Mouse (Mus musculus): ENCODE measurements at regions not wholly inside any gene's neighbourhood (a gene's known extent, or its start where the extent isn't known, plus 50 kb on each side); places are given as distances from the start of the nearest gene placed in this dataset.
A peak's percentile ranks its signal among the peaks of the same experiment; 100 is the strongest.

- 83% methylated on average over 8 of the region's 8 CpGs for WGBS
Measured at GRCm38 (mm10) chr4:32126828-32127227, 111.8 kb upstream of the Bach2 start.

DNA sequence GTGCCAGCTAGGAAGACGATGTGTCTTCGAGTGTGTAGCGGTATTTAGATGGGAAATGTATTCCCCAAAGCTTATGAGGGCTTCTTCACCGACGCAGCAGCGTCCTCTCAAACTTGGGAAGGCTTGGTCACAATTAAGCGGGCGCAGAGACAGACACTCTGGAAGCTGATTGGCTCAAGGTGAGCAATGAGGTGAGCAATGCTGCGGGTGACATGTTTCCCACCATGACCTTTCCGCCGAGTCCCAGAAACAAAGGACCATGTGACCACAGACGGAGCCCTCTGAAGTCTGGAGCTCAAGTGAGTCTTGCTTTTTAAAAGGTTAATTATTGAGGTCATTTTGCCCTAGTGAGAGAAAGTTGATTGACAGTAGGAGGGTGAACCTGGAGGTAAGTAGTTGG is 108.0 kb upstream of the Bach2 start:
- Histone ChIP-seq H3K4me3 (replicated peaks) (no peak overlapping the region), H3K4me1 (no peaks in the 10 kb centered on the region), H3K36me3 (no peaks in the 10 kb centered on the region), H3K9ac (no peak overlapping the region), H3K9me3 (no peaks in the 10 kb centered on the region), H3K27me3 (replicated peaks) (no peaks in the 10 kb centered on the region), H3K4me2 (no peak overlapping the region), H3K27ac (no peak overlapping the region)
- WGBS, result 78% methylated on average over 12 of the region's 12 CpGs
- no peak for ATAC-seq (ENCODE audit: insufficient read depth, low FRiP score, low read depth)

More at GRCm38 (mm10) chr4:32126828-32127227, 111.8 kb upstream of the Bach2 start:
- H3K36me3 ChIP-seq, result no peaks in the 10 kb centered on the region
- H3K4me1 ChIP-seq, result no peaks in the 10 kb centered on the region
- H3K27me3 ChIP-seq (replicated peaks), result no peaks in the 10 kb centered on the region
- H3K9me3 ChIP-seq, result no peaks in the 10 kb centered on the region
- no peak overlapping the region for H3K9ac ChIP-seq
- no peak overlapping the region for H3K4me3 ChIP-seq (replicated peaks)
- H3K27ac ChIP-seq, result no peak overlapping the region
- no peak overlapping the region for H3K4me2 ChIP-seq
- ATAC-seq (ENCODE audit: insufficient read depth, low FRiP score, low read depth), result no peak

- Histone ChIP-seq H3K9ac (no peak overlapping the region), H3K4me2 (no peak overlapping the region), H3K36me3 (no peaks in the 10 kb centered on the region), H3K27me3 (replicated peaks) (no peaks in the 10 kb centered on the region), H3K9me3 (no peaks in the 10 kb centered on the region), H3K27ac (no peak overlapping the region), H3K4me3 (replicated peaks) (no peak overlapping the region), H3K4me1 (no peaks in the 10 kb centered on the region)
- WGBS, result 79% methylated on average over 5 of the region's 5 CpGs
- ATAC-seq (ENCODE audit: insufficient read depth, low FRiP score, low read depth), result no peak
Measured at GRCm38 (mm10) chr4:32131819-32132218, 106.8 kb upstream of the Bach2 start.

GRCm38 (mm10) chr4:32136151-32136550 is 102.5 kb upstream of the Bach2 start:
- Histone ChIP-seq H3K4me2 (no peak overlapping the region), H3K27ac (no peak overlapping the region), H3K4me1 (no peaks in the 10 kb centered on the region), H3K27me3 (replicated peaks) (no peaks in the 10 kb centered on the region), H3K9ac (no peak overlapping the region), H3K36me3 (no peaks in the 10 kb centered on the region), H3K9me3 (no peaks in the 10 kb centered on the region), H3K4me3 (replicated peaks) (no peak overlapping the region)
- ATAC-seq (ENCODE audit: insufficient read depth, low FRiP score, low read depth), result no peak
- 69% methylated on average over 5 of the region's 10 CpGs for WGBS

- Histone ChIP-seq H3K4me1 (no peaks in the 10 kb centered on the region), H3K27me3 (replicated peaks) (no peaks in the 10 kb centered on the region), H3K4me3 (replicated peaks) (no peak overlapping the region), H3K9ac (no peak overlapping the region), H3K9me3 (no peaks in the 10 kb centered on the region), H3K4me2 (no peak overlapping the region), H3K27ac (no peak overlapping the region), H3K36me3 (no peaks in the 10 kb centered on the region)
- ATAC-seq (ENCODE audit: insufficient read depth, low FRiP score, low read depth), result no peak
Measured at GRCm38 (mm10) chr4:32137243-32137642, 101.4 kb upstream of the Bach2 start.

DNA sequence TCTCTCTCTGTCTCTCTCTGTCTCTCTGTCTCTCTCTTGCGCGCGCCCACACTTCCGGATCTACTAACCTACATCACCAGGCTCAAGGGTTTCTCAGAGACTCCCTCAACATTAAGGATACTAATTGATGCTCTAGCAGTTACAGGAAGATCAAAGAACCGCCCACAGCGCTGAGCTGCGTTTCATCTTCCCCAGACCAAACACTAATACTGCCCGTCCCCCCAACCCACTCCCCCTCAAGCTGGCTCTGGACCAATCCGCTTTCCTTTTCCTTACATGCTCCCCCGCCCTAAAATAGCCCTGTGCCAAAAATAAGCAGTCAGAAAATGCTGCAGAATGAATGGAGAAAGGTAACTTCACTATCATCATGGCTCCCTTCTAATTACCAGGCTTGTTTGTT is 100.6 kb upstream of the Bach2 start:
- Histone ChIP-seq H3K9me3 (no peaks in the 10 kb centered on the region), H3K9ac (no peak overlapping the region), H3K27me3 (replicated peaks) (no peaks in the 10 kb centered on the region), H3K4me2 (no peak overlapping the region), H3K4me3 (replicated peaks) (no peak overlapping the region), H3K27ac (no peak overlapping the region), H3K4me1 (no peaks in the 10 kb centered on the region), H3K36me3 (no peaks in the 10 kb centered on the region)
- ATAC-seq (ENCODE audit: insufficient read depth, low FRiP score, low read depth), result no peak
- WGBS, result 56% methylated on average over 10 of the region's 10 CpGs

DNA sequence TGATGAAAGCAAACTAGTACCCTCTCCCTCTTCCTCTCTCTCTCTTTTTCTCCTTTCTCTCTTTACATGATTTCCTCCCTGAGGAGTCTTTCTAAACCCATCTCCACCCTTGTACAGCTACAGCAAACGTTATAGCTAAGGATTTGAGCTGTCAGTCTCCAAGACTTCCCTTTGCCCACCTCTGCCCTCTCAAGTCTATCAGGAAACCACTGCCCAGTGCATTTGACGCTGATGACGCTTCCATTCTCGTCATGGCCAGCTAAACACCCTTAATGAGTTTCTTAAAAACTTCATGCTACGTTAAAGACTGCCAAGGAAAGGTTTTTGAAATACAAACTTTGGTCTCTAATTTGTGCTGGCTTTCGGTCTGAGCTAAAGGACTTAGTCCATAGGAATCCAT is 99.0 kb upstream of the Bach2 start:
- Histone ChIP-seq H3K36me3 (no peaks in the 10 kb centered on the region), H3K9ac (no peak overlapping the region), H3K4me3 (replicated peaks) (no peak overlapping the region), H3K9me3 (no peaks in the 10 kb centered on the region), H3K4me1 (no peaks in the 10 kb centered on the region), H3K27me3 (replicated peaks) (no peaks in the 10 kb centered on the region), H3K4me2 (no peak overlapping the region), H3K27ac (no peak overlapping the region)
- no peak for ATAC-seq (ENCODE audit: insufficient read depth, low FRiP score, low read depth)
- 72% methylated on average over 6 of the region's 6 CpGs for WGBS

- Histone ChIP-seq H3K9me3 (no peaks in the 10 kb centered on the region), H3K36me3 (no peaks in the 10 kb centered on the region), H3K27me3 (replicated peaks) (no peaks in the 10 kb centered on the region), H3K4me2 (no peak overlapping the region), H3K27ac (no peak overlapping the region), H3K4me1 (no peaks in the 10 kb centered on the region), H3K4me3 (replicated peaks) (no peak overlapping the region), H3K9ac (no peak overlapping the region)
- 77% methylated on average over 2 of the region's 2 CpGs for WGBS
- ATAC-seq (ENCODE audit: insufficient read depth, low FRiP score, low read depth), result no peak
Measured at GRCm38 (mm10) chr4:32140068-32140467, 98.5 kb upstream of the Bach2 start.

DNA sequence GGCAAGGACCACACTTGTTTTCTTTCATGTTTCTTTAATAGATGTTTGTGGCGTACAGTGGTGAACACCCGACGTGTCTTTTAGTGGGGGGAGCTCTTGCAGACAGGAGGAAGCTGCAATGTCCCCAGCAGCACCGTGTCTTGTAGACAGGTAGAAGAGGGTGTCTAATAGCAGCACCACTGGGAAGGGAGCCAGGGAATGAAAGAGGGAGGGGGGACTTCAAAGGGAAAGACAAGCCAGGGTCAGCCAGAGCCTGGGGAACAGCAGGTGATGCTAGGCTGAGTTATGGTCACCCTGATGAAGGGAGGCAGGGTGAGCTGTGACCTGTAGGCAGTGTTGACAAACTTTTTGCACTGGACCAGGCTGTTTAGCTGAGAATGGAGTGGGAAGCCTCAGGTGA is 96.4 kb upstream of the Bach2 start:
- Histone ChIP-seq H3K9me3 (no peaks in the 10 kb centered on the region), H3K4me1 (no peaks in the 10 kb centered on the region), H3K36me3 (no peaks in the 10 kb centered on the region), H3K4me3 (replicated peaks) (no peak overlapping the region), H3K9ac (no peak overlapping the region), H3K27ac (no peak overlapping the region), H3K27me3 (replicated peaks) (no peaks in the 10 kb centered on the region), H3K4me2 (no peak overlapping the region)
- 63% methylated on average over 4 of the region's 4 CpGs for WGBS
- no peak for ATAC-seq (ENCODE audit: insufficient read depth, low FRiP score, low read depth)

DNA sequence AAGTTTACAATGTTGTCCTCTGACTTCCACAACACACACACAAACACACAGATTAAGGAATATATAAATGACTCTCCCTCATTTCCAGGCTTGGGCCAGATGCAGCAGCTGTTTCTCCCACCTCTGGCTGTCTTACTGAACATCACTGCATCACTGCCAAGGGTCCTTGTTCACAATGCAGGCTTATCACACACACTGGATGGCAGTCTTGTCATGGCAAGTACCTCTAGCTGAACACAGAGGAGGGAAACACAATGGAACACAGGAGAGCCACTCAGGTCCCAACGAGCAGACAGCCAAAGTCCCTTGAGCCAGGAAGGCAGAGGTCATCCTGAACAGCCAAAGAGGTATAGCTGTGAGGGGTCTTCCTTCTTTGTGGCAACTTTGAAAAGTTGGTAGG is 91.5 kb upstream of the Bach2 start:
- Histone ChIP-seq H3K9me3 (no peaks in the 10 kb centered on the region), H3K9ac (no peak overlapping the region), H3K4me1 (no peaks in the 10 kb centered on the region), H3K4me2 (no peak overlapping the region), H3K27me3 (replicated peaks) (no peaks in the 10 kb centered on the region), H3K27ac (no peak overlapping the region), H3K36me3 (no peaks in the 10 kb centered on the region), H3K4me3 (replicated peaks) (no peak overlapping the region)
- 55% methylated on average over 1 of the region's 1 CpGs for WGBS
- no peak for ATAC-seq (ENCODE audit: insufficient read depth, low FRiP score, low read depth)

DNA sequence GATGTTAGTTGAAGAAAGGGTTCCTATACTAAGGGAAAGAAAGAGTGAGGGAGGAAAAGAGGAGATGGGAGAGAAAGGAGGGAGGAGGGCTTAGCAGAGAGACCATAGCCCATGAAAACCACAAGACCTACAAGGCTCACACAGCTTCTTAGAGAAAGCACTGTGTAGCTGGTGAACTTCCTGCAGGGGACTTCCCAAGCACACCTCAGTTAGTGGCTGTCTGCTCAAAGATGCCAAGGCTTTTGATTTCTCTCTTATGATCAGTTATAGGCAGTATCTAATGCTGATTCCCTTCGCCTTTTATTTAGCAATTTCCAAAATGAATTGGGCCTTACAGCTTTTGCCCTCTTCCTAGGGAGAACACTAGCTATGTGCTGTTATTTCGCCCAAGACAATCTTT is 90.0 kb upstream of the Bach2 start:
- no peak overlapping the region for H3K9ac ChIP-seq

DNA sequence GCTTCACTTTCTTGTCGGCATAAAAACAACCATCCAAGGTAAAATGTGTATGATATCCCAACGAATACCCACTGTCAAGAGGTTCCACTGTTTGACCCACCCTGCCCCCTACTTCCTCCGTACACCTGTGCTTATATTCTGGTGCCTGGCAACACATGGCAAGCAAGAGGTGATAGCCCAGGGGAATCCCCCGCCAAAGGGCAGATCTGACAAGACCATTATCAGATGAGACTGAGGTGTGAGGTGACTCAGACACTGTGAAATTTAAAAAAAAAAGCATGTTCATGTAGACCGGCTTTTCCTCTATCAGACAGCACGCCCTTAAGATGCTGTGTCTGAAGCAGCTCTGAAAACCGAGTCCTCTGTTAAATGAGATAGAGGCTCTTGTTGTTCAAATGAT is 89.4 kb upstream of the Bach2 start:
- no peaks in the 10 kb centered on the region for H3K9me3 ChIP-seq
- WGBS, result 82% methylated on average over 7 of the region's 7 CpGs
- no peak overlapping the region for H3K27ac ChIP-seq
- H3K4me1 ChIP-seq, result no peaks in the 10 kb centered on the region
- H3K9ac ChIP-seq, result no peak overlapping the region
- no peak for ATAC-seq (ENCODE audit: insufficient read depth, low FRiP score, low read depth)
- H3K27me3 ChIP-seq (replicated peaks), result no peaks in the 10 kb centered on the region
- H3K36me3 ChIP-seq, result no peaks in the 10 kb centered on the region
- H3K4me3 ChIP-seq (replicated peaks), result no peak overlapping the region
- H3K4me2 ChIP-seq, result no peak overlapping the region

More for the DNA sequence above, 90.0 kb upstream of the Bach2 start:
- Histone ChIP-seq H3K27ac (no peak overlapping the region), H3K9me3 (no peaks in the 10 kb centered on the region), H3K27me3 (replicated peaks) (no peaks in the 10 kb centered on the region), H3K4me2 (no peak overlapping the region), H3K4me1 (no peaks in the 10 kb centered on the region), H3K4me3 (replicated peaks) (no peak overlapping the region), H3K36me3 (no peaks in the 10 kb centered on the region)
- WGBS, result 86% methylated on average over 2 of the region's 2 CpGs
- no peak for ATAC-seq (ENCODE audit: insufficient read depth, low FRiP score, low read depth)

- Histone ChIP-seq H3K4me3 (replicated peaks) (no peak overlapping the region), H3K36me3 (no peaks in the 10 kb centered on the region), H3K9ac (no peak overlapping the region), H3K27ac (no peak overlapping the region), H3K4me2 (no peak overlapping the region), H3K27me3 (replicated peaks) (no peaks in the 10 kb centered on the region), H3K9me3 (no peaks in the 10 kb centered on the region), H3K4me1 (no peaks in the 10 kb centered on the region)
- ATAC-seq (ENCODE audit: insufficient read depth, low FRiP score, low read depth), result peak; percentile 60; the same call in 1 of the 2 replicates
- WGBS, result 72% methylated on average over 4 of the region's 4 CpGs
Measured at GRCm38 (mm10) chr4:32153356-32153755, 85.2 kb upstream of the Bach2 start.
